Mouse (Mus musculus): ENCODE measurements around the gene Pcbp3. TPM values are rescaled to one million over a fixed set of nuclear protein-coding genes. Genes with fewer than 3 reads are reported as not detected.

Pcbp3 gene
- polyA plus RNA-seq, 1 experiment from 2014 or later: 15.3 TPM

DNA sequence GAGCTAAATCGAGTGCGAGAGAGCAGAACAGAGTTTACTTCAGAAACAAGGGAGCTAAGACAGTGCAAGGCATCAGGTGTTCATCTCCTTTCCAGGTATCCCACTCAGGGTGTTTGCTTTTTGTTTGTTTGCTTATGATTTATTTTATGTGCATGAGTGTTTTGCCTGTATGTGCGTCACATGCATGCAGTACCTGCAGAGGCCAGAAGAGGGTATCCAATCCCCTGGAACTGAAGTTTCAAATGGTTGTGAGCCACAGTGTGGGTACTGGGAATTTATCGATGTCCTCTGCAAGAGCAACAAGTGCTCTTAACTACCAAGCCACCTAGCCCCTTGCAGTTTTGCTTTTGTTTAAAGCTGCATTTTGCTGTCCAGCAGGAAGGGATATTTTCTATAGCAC, 132.8 kb downstream of the Pcbp3 start:
- ATAC-seq (ENCODE audit: low FRiP score, low TSS enrichment) (no peak), DNase-seq (ENCODE audit: low spot score) (no peak)
- Histone ChIP-seq H3K4me1 (replicated peaks; ENCODE audit: control insufficient read depth, insufficient read depth) (no peaks in the 10 kb centered on the region), H3K9me3 (ENCODE audit: control insufficient read depth, low read length) (no peaks in the 10 kb centered on the region), H3K27me3 (ENCODE audit: control insufficient read depth, insufficient read depth, low read length) (no peaks in the 10 kb centered on the region), H3K27ac (replicated peaks) (no peak overlapping the region), H3K9ac (ENCODE audit: low read length) (no peak overlapping the region), H3K36me3 (ENCODE audit: control insufficient read depth, insufficient read depth, low read length) (no peaks in the 10 kb centered on the region), H3K4me3 (ENCODE audit: low read depth, low read length) (no peak overlapping the region), H3K4me2 (replicated peaks; ENCODE audit: low read depth) (no peak overlapping the region)
- peak; percentile 22; the same call in 1 of the 2 replicates for TF ChIP-seq CTCF (IDR thresholded peaks at IDR 0.05; ENCODE audit: low read depth)
- TF ChIP-seq EP300 (optimal IDR thresholded peaks at IDR 0.05): no peak
- WGBS: 96% methylated on average over 4 of the region's 4 CpGs

DNA sequence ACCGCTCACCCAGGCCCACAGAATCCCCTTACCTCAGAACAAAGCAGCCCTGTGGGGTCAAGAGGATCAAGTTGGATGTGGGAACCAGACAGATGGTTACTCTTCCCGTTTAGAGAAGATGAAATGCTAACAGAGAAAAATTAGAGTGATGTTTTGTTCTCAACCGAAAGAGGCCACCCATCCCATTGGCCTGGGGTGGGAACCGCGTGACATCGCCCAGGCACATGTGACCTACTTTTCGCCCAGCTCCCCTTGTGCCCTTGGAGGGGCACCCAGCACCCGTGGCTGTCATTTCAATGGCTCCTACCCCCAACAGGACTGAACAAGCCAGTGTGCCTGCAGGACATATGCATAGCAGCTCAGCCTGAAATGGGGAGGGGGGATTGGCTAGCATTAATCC, 139.0 kb downstream of the Pcbp3 start:
- no peak for ATAC-seq (ENCODE audit: low FRiP score, low TSS enrichment)
- 89% methylated on average over 8 of the region's 8 CpGs for WGBS

DNA sequence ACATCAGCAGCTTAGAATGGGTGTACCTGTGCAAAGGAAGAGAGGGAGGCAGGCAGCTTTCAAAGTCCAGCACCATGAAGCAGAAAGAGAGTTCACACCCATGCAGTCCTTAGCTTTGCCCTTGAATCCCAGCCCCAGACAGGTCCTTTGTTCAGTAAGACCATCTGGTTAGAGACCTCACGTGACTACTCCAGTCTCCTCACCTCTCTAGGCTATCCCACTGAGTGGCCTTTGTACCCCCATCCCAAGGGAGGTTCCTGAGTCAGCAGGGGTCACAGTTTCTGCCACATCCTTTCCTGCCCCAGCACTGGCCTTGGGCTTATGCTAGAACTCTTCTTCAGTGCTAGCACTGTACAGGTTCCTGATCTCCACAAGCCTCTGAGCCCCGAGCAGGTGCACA, 142.4 kb downstream of the Pcbp3 start:
- Histone ChIP-seq H3K9ac (ENCODE audit: low read length) (no peak overlapping the region), H3K36me3 (ENCODE audit: control insufficient read depth, insufficient read depth, low read length) (no peaks in the 10 kb centered on the region), H3K9me3 (ENCODE audit: control insufficient read depth, low read length) (no peaks in the 10 kb centered on the region), H3K4me2 (replicated peaks; ENCODE audit: low read depth) (no peak overlapping the region), H3K4me3 (ENCODE audit: low read depth, low read length) (no peak overlapping the region), H3K4me1 (replicated peaks; ENCODE audit: control insufficient read depth, insufficient read depth) (no peaks in the 10 kb centered on the region), H3K27ac (replicated peaks) (no peak overlapping the region), H3K27me3 (ENCODE audit: control insufficient read depth, insufficient read depth, low read length) (no peaks in the 10 kb centered on the region)
- TF ChIP-seq CTCF (IDR thresholded peaks at IDR 0.05; ENCODE audit: low read depth) (no peak), EP300 (optimal IDR thresholded peaks at IDR 0.05) (no peak)
- ATAC-seq (ENCODE audit: low FRiP score, low TSS enrichment): no peak
- DNase-seq (ENCODE audit: low spot score): no peak
- 69% methylated on average over 2 of the region's 2 CpGs for WGBS

More for the DNA sequence above, 139.0 kb downstream of the Pcbp3 start:
- Histone ChIP-seq H3K9me3 (ENCODE audit: control insufficient read depth, low read length) (no peaks in the 10 kb centered on the region), H3K4me3 (ENCODE audit: low read depth, low read length) (no peak overlapping the region), H3K4me1 (replicated peaks; ENCODE audit: control insufficient read depth, insufficient read depth) (no peaks in the 10 kb centered on the region), H3K36me3 (ENCODE audit: control insufficient read depth, insufficient read depth, low read length) (no peaks in the 10 kb centered on the region), H3K27me3 (ENCODE audit: control insufficient read depth, insufficient read depth, low read length) (no peaks in the 10 kb centered on the region), H3K4me2 (replicated peaks; ENCODE audit: low read depth) (no peak overlapping the region), H3K9ac (ENCODE audit: low read length) (no peak overlapping the region), H3K27ac (replicated peaks) (no peak overlapping the region)
- TF ChIP-seq CTCF (IDR thresholded peaks at IDR 0.05; ENCODE audit: low read depth) (no peak), EP300 (optimal IDR thresholded peaks at IDR 0.05) (no peak)
- DNase-seq (ENCODE audit: low spot score): no peak

DNA sequence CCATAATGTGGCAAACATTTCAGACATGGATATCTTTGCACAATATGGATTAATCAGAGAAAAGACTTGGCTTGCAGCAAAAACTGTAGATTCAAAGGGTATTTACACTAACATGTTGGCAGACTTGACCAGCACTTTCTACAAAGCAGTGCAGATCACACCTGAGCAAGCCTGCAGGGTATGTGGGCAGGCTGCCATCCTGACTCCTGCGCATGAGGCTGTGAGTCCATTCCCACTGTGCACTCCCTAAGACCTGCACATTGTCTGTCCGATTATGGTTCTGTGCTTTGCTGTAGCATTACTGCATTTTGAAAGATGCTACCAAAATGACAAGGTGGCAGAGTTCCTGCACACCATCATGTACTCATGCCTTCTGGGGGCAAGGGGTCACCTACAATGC, 143.3 kb downstream of the Pcbp3 start:
- Histone ChIP-seq H3K27ac (replicated peaks) (no peak overlapping the region), H3K9me3 (ENCODE audit: control insufficient read depth, low read length) (no peaks in the 10 kb centered on the region), H3K36me3 (ENCODE audit: control insufficient read depth, insufficient read depth, low read length) (no peaks in the 10 kb centered on the region), H3K9ac (ENCODE audit: low read length) (no peak overlapping the region), H3K4me2 (replicated peaks; ENCODE audit: low read depth) (no peak overlapping the region), H3K27me3 (ENCODE audit: control insufficient read depth, insufficient read depth, low read length) (no peaks in the 10 kb centered on the region), H3K4me3 (ENCODE audit: low read depth, low read length) (no peak overlapping the region), H3K4me1 (replicated peaks; ENCODE audit: control insufficient read depth, insufficient read depth) (no peaks in the 10 kb centered on the region)
- DNase-seq (ENCODE audit: low spot score) (no peak), ATAC-seq (ENCODE audit: low FRiP score, low TSS enrichment) (no peak)
- TF ChIP-seq CTCF (IDR thresholded peaks at IDR 0.05; ENCODE audit: low read depth) (no peak), EP300 (optimal IDR thresholded peaks at IDR 0.05) (no peak)
- 86% methylated on average over 2 of the region's 2 CpGs for WGBS

DNA sequence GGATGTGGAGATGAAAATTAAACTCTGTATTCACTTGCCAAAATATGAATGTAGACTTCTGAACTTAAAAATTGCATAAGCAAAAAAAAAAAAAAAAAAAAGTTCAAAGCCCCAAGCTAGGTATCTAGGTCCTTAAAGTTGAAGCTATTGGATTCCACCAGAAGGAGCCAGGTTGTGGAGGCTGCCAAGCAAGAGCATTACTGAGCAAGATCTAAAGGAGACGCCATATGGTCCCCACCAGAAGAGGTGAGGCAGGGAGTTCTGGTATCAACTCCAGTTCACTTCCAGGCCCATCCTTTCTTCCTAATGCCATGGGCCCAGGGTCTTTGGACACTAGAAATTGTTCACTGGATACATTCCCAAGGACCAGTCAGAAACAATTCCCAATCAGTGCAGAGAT, 144.8 kb downstream of the Pcbp3 start:
- Histone ChIP-seq H3K27me3 (ENCODE audit: control insufficient read depth, insufficient read depth, low read length) (no peaks in the 10 kb centered on the region), H3K9ac (ENCODE audit: low read length) (no peak overlapping the region), H3K4me2 (replicated peaks; ENCODE audit: low read depth) (no peak overlapping the region), H3K9me3 (ENCODE audit: control insufficient read depth, low read length) (no peaks in the 10 kb centered on the region), H3K4me1 (replicated peaks; ENCODE audit: control insufficient read depth, insufficient read depth) (no peaks in the 10 kb centered on the region), H3K27ac (replicated peaks) (no peak overlapping the region), H3K36me3 (ENCODE audit: control insufficient read depth, insufficient read depth, low read length) (no peaks in the 10 kb centered on the region), H3K4me3 (ENCODE audit: low read depth, low read length) (no peak overlapping the region)
- 88% methylated on average over 1 of the region's 1 CpGs for WGBS
- TF ChIP-seq CTCF (IDR thresholded peaks at IDR 0.05; ENCODE audit: low read depth) (no peak), EP300 (optimal IDR thresholded peaks at IDR 0.05) (no peak)
- no peak for ATAC-seq (ENCODE audit: low FRiP score, low TSS enrichment)
- no peak for DNase-seq (ENCODE audit: low spot score)

DNA sequence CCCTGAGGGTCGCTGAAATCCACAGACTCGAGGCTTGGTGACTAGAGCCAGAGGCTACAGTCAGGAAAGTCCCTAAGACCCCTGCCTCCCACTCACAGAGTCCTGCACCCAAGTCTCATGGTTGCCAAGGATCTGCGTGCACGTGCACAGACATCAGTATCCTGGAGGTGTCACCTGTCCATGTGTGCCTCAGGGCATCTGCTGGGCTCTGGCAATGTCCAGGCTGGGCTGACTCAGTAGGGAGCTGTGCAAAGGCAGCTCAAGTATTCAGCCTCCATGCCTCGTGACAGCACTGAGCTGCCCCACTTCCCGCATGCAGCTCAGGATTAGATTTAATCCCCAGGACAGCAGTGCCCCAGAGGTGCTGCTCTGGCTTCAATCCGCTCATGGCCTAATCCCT, 145.3 kb downstream of the Pcbp3 start:
- Histone ChIP-seq H3K9ac (ENCODE audit: low read length) (no peak overlapping the region), H3K27ac (replicated peaks) (no peak overlapping the region), H3K36me3 (ENCODE audit: control insufficient read depth, insufficient read depth, low read length) (no peaks in the 10 kb centered on the region), H3K9me3 (ENCODE audit: control insufficient read depth, low read length) (no peaks in the 10 kb centered on the region), H3K27me3 (ENCODE audit: control insufficient read depth, insufficient read depth, low read length) (no peaks in the 10 kb centered on the region), H3K4me2 (replicated peaks; ENCODE audit: low read depth) (no peak overlapping the region), H3K4me1 (replicated peaks; ENCODE audit: control insufficient read depth, insufficient read depth) (no peaks in the 10 kb centered on the region), H3K4me3 (ENCODE audit: low read depth, low read length) (no peak overlapping the region)
- ATAC-seq (ENCODE audit: low FRiP score, low TSS enrichment): no peak
- no peak for DNase-seq (ENCODE audit: low spot score)
- TF ChIP-seq CTCF (IDR thresholded peaks at IDR 0.05; ENCODE audit: low read depth) (no peak), EP300 (optimal IDR thresholded peaks at IDR 0.05) (no peak)
- WGBS: 55% methylated on average over 7 of the region's 7 CpGs

All from stomach, postnatal 0 days (tissue).